Mouse (Mus musculus): ENCODE results near the gene Adgre5. TPM values are rescaled to one million over a fixed set of nuclear protein-coding genes. Genes with fewer than 3 reads are reported as not detected.

Adgre5 gene
- polyA plus RNA-seq (2016; fragmentation: Nextera tagmentation; extraction: Ambion mirVana): 9.4 and 10.7 TPM in 2 replicates

DNA sequence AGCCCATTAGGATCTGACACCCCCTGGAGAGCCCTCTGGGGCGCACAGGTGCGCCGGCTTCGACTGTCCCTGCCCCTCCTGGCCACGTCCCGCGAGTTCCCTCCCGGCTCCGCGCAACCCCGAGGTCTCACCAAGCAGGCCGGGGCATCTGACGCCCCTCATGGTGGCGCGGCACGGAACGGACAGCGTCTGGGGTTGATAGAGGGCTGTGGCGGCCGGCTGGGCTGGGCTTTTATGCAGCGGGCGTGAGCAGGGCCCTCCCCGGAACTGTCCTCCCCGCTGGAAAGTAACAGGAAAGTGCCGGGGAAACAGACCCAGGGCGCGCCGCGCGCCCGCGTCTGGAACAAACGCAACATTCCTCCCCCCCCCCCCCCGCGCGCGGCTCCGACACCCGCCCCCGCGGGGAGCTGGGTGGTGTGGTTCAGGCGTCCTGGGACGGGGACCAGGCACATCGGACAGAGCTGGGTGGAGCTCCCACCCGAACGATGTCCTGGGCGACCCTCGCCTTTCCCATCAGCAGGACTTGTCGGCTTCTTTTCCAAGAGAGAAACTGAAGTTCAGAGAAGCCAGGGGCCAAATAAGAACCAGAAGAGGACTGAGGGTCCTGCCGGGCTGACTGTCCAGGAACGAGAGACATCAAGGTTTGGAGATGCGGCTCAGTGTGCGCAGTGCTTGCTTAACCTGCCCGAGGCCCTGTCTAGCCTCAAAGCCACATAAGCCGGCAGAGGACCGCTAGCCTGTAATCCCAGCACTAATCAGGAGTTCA is at the start of gene Adgre5:
TSS of gene Adgre5 (minus strand) at position 351 of the 766 bp plus-strand sequence.
- H3K4me3 ChIP-seq (replicated peaks): peak within 1 kb of the TSS; percentile 48
- peak within 1 kb of the TSS; percentile 51 for H3K9ac ChIP-seq
- H3K27me3 ChIP-seq: peaks cover 62% of the 10 kb centered on the region
- peaks cover 6% of the 10 kb centered on the region; the same call in 1 of the 2 replicates for H3K9me3 ChIP-seq
- H3K36me3 ChIP-seq (replicated peaks): no peaks in the 10 kb centered on the region
- peak; percentile 64; the same call in 1 of the 2 replicates for ATAC-seq (ENCODE audit: low FRiP score)
- H3K4me1 ChIP-seq: peaks cover 15% of the 10 kb centered on the region
- no peak within 1 kb of the TSS for H3K27ac ChIP-seq
- H3K4me2 ChIP-seq: peak within 1 kb of the TSS; percentile 86
- WGBS: under 1% methylated on average over 51 of the region's 56 CpGs

- no peak for ATAC-seq (ENCODE audit: low FRiP score)
- 77% methylated on average over 4 of the region's 4 CpGs for WGBS
- no peak overlapping the region for H3K4me3 ChIP-seq (replicated peaks)
- no peak overlapping the region for H3K27ac ChIP-seq
- peaks cover 8% of the 10 kb centered on the region; the same call in 1 of the 2 replicates for H3K4me1 ChIP-seq
- no peak overlapping the region for H3K9ac ChIP-seq
- H3K36me3 ChIP-seq (replicated peaks): no peaks in the 10 kb centered on the region
- no peaks in the 10 kb centered on the region for H3K9me3 ChIP-seq
- no peak overlapping the region for H3K4me2 ChIP-seq
- H3K27me3 ChIP-seq: peaks cover 6% of the 10 kb centered on the region
These were observed 48.7 kb upstream of the Adgre5 start for GRCm38 (mm10) chr8:83789826-83790225.

DNA sequence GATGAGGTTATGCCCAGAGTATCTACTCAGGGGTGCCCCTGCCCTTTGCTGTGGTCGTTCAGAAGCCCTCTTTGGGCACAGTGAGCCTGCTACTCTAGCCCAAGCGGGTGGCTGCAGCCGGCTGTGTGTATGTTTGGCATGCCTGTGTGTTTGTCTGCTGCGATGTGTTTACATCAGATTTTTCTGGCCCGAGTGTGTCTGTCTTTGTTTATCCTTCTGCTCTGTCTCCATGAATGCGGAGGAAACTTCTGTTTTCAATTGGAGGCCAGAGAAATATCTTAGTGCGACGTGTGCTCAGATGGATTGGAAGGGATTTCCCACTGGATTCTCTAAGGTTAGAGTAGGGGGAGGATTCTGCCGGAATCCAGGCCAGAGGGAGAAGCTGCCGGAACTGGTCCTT is 43.9 kb upstream of the Adgre5 start:
- H3K27ac ChIP-seq: no peak overlapping the region

GRCm38 (mm10) chr8:83782832-83783558 is 41.9 kb upstream of the Adgre5 start:
- ATAC-seq (ENCODE audit: low FRiP score): peak; percentile 78
- H3K27me3 ChIP-seq: peaks cover 31% of the 10 kb centered on the region
- H3K4me2 ChIP-seq: peak overlapping the region; percentile 40
- no peaks in the 10 kb centered on the region for H3K36me3 ChIP-seq (replicated peaks)
- 0 out of 2 replicates have a peak overlapping the region, but pooled peaks have one; percentile 5 for H3K4me3 ChIP-seq (replicated peaks)
- no peak overlapping the region for H3K9ac ChIP-seq
- WGBS: 15% methylated on average over 28 of the region's 28 CpGs
- no peaks in the 10 kb centered on the region for H3K9me3 ChIP-seq
- no peak overlapping the region for H3K27ac ChIP-seq
- peaks cover 4% of the 10 kb centered on the region; the same call in 1 of the 2 replicates for H3K4me1 ChIP-seq

More for the DNA sequence above, 43.9 kb upstream of the Adgre5 start:
- H3K9me3 ChIP-seq: no peaks in the 10 kb centered on the region
- no peak for ATAC-seq (ENCODE audit: low FRiP score)
- peaks cover 26% of the 10 kb centered on the region for H3K27me3 ChIP-seq
- 80% methylated on average over 10 of the region's 10 CpGs for WGBS
- no peak overlapping the region for H3K4me3 ChIP-seq (replicated peaks)
- no peak overlapping the region for H3K9ac ChIP-seq
- H3K4me2 ChIP-seq: no peak overlapping the region
- no peaks in the 10 kb centered on the region for H3K36me3 ChIP-seq (replicated peaks)
- H3K4me1 ChIP-seq: peaks cover 4% of the 10 kb centered on the region; the same call in 1 of the 2 replicates

DNA sequence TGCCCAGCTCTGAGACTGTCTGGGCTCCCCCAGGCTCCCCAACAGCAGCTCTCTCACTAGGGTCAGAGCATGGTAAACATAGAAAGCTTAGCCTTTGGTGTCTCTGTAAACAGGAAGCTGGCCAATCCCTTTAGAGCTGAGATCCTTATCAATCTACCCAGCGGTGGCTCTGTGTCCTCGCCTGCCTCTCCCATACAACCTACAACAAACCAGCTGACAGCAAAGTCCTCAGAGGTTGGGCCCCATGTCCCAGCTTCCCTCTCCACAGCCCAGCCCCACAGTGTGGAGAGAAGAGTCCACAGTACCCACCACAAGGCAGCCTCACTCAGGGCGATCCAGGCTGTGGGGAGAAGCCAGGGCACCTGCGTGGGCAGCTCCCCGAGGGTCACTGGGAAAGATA is 38.5 kb upstream of the Adgre5 start:
- no peak overlapping the region for H3K9ac ChIP-seq
- peaks cover 27% of the 10 kb centered on the region for H3K27me3 ChIP-seq
- peaks cover 4% of the 10 kb centered on the region; the same call in 1 of the 2 replicates for H3K4me1 ChIP-seq
- H3K4me3 ChIP-seq (replicated peaks): no peak overlapping the region
- 70% methylated on average over 5 of the region's 5 CpGs for WGBS
- no peak overlapping the region for H3K4me2 ChIP-seq
- H3K36me3 ChIP-seq (replicated peaks): no peaks in the 10 kb centered on the region
- H3K9me3 ChIP-seq: no peaks in the 10 kb centered on the region
- no peak overlapping the region for H3K27ac ChIP-seq
- no peak for ATAC-seq (ENCODE audit: low FRiP score)

- ATAC-seq (ENCODE audit: low FRiP score): no peak
- Histone ChIP-seq H3K9me3 (no peaks in the 10 kb centered on the region), H3K4me2 (no peak overlapping the region), H3K9ac (no peak overlapping the region), H3K27me3 (peaks cover 32% of the 10 kb centered on the region), H3K4me1 (peaks cover 6% of the 10 kb centered on the region; the same call in 1 of the 2 replicates), H3K27ac (no peak overlapping the region), H3K4me3 (replicated peaks) (no peak overlapping the region), H3K36me3 (replicated peaks) (no peaks in the 10 kb centered on the region)
- WGBS: 86% methylated on average over 3 of the region's 3 CpGs
These were observed 36.9 kb upstream of the Adgre5 start for GRCm38 (mm10) chr8:83778051-83778450.

- H3K9me3 ChIP-seq: no peaks in the 10 kb centered on the region
- no peaks in the 10 kb centered on the region for H3K36me3 ChIP-seq (replicated peaks)
- no peak overlapping the region for H3K4me3 ChIP-seq (replicated peaks)
- WGBS: 53% methylated on average over 4 of the region's 4 CpGs
- no peak overlapping the region for H3K27ac ChIP-seq
- ATAC-seq (ENCODE audit: low FRiP score): no peak
- H3K27me3 ChIP-seq: peaks cover 26% of the 10 kb centered on the region
- 0 out of 2 replicates have a peak, but pooled peaks cover 10% of the 10 kb centered on the region for H3K4me1 ChIP-seq
- no peak overlapping the region for H3K4me2 ChIP-seq
- no peak overlapping the region for H3K9ac ChIP-seq
These were observed 35.5 kb upstream of the Adgre5 start for GRCm38 (mm10) chr8:83776632-83777031.

- Histone ChIP-seq H3K9ac (no peak overlapping the region), H3K4me3 (replicated peaks) (no peak overlapping the region), H3K27ac (no peak overlapping the region), H3K27me3 (peaks cover 25% of the 10 kb centered on the region), H3K4me1 (0 out of 2 replicates have a peak, but pooled peaks cover 10% of the 10 kb centered on the region), H3K9me3 (no peaks in the 10 kb centered on the region), H3K36me3 (replicated peaks) (no peaks in the 10 kb centered on the region), H3K4me2 (no peak overlapping the region)
- 97% methylated on average over 2 of the region's 2 CpGs for WGBS
- ATAC-seq (ENCODE audit: low FRiP score): no peak
These were observed 33.1 kb upstream of the Adgre5 start for GRCm38 (mm10) chr8:83774221-83774620.

GRCm38 (mm10) chr8:83773452-83773846 is 32.3 kb upstream of the Adgre5 start:
- Histone ChIP-seq H3K27me3 (peaks cover 27% of the 10 kb centered on the region), H3K4me1 (0 out of 2 replicates have a peak, but pooled peaks cover 10% of the 10 kb centered on the region), H3K9ac (no peak overlapping the region), H3K27ac (no peak overlapping the region), H3K4me2 (peak overlapping the region; percentile 54), H3K4me3 (replicated peaks) (peak overlapping the region; percentile 34; the same call in 1 of the 2 replicates), H3K9me3 (no peaks in the 10 kb centered on the region), H3K36me3 (replicated peaks) (no peaks in the 10 kb centered on the region)
- 48% methylated on average over 6 of the region's 6 CpGs for WGBS
- no peak for ATAC-seq (ENCODE audit: low FRiP score)

- 4% methylated on average over 25 of the region's 25 CpGs for WGBS
- peak overlapping the region; percentile 34 for H3K4me3 ChIP-seq (replicated peaks)
- 0 out of 2 replicates have a peak, but pooled peaks cover 10% of the 10 kb centered on the region for H3K4me1 ChIP-seq
- no peaks in the 10 kb centered on the region for H3K9me3 ChIP-seq
- H3K36me3 ChIP-seq (replicated peaks): no peaks in the 10 kb centered on the region
- H3K9ac ChIP-seq: 0 out of 2 replicates have a peak overlapping the region, but pooled peaks have one; percentile 2
- H3K27me3 ChIP-seq: peaks cover 27% of the 10 kb centered on the region
- no peak for ATAC-seq (ENCODE audit: low FRiP score)
- H3K27ac ChIP-seq: no peak overlapping the region
- H3K4me2 ChIP-seq: peak overlapping the region; percentile 54
These were observed 31.8 kb upstream of the Adgre5 start for GRCm38 (mm10) chr8:83772701-83773451.

DNA sequence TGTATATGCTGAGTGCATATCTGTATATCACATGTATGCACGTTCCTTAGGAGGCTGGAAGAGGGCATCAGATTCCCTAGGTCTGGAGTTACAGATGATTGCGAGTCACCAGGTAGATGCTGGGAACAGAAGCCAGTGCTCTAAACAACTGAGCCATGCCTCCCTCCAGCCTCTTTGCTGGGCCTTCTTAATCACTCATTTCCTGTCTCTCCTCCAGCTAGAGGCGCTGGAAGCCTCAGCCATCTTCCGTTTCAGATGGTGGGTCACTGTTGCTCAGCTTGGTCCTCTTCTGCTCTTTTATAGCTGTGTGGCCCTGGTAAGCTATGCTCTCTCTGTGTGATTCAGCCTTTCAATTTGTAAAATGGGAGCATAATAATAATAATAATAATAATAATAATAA is 30.7 kb upstream of the Adgre5 start:
- ATAC-seq (ENCODE audit: low FRiP score): no peak

More for the DNA sequence above, 30.7 kb upstream of the Adgre5 start:
- H3K4me3 ChIP-seq (replicated peaks): no peak overlapping the region
- no peak overlapping the region for H3K9ac ChIP-seq
- WGBS: 70% methylated on average over 4 of the region's 4 CpGs
- H3K4me2 ChIP-seq: no peak overlapping the region
- H3K27me3 ChIP-seq: peaks cover 27% of the 10 kb centered on the region
- H3K4me1 ChIP-seq: 0 out of 2 replicates have a peak, but pooled peaks cover 10% of the 10 kb centered on the region
- H3K27ac ChIP-seq: no peak overlapping the region
- no peaks in the 10 kb centered on the region for H3K36me3 ChIP-seq (replicated peaks)
- H3K9me3 ChIP-seq: peaks cover 2% of the 10 kb centered on the region; the same call in 1 of the 2 replicates

Data from forebrain, embryonic 12.5 days (tissue).